Mouse (Mus musculus): ENCODE data around the gene Lctl. TPM values are rescaled to one million over a fixed set of nuclear protein-coding genes. Genes with fewer than 3 reads are reported as not detected.

Gene Lctl
- polyA plus RNA-seq, 1 experiment from 2014 or later, result 2.2 TPM

DNA sequence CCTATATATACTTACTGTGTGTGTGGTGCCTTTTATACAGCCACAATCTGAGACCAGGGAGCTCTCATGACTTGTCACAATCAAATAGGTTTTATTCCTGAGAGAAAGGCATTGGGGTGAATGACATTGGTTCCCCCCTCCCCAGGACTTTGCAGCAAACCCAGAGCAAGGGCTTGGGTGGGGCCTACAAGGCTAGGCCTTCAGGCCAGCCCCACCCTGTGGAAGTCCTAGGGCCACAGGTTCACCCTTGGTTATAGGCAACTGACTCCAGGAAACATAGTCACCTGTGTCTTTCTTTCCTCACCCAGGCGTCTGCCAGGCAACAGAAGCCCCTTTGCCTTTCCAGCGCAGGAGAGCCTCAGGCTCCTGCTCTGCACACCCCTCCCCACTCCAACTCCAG is 31.0 kb upstream of the Lctl start:
- ChIA-PET CTCF (interaction anchor here (1.0 to 1.8 kb wide), 3 partner anchors 14 to 170 kb away, joined by 3 to 5 read pairs (median 3); no protein-coding TSS in a partner anchor), POLR2A (interaction anchor here (1.0 kb wide), 1 partner anchor 127 kb away, joined by 4 read pairs; no protein-coding TSS in a partner anchor)
- no peak for ATAC-seq
- DNase-seq (ENCODE audit: low read depth, low spot score), result no peak
- in situ Hi-C loops (cut with MboI; ENCODE audit: low pct_unique_long_range_greater_than_20kb), result loop anchor here (5.0 kb wide), 2 partner anchors 64 to 129 kb away; partner anchors contain the start of gene Smad6
- TF ChIP-seq CTCF (IDR thresholded peaks at IDR 0.05), result no peak
- no peaks in the 10 kb centered on the region for H3K27me3 ChIP-seq

DNA sequence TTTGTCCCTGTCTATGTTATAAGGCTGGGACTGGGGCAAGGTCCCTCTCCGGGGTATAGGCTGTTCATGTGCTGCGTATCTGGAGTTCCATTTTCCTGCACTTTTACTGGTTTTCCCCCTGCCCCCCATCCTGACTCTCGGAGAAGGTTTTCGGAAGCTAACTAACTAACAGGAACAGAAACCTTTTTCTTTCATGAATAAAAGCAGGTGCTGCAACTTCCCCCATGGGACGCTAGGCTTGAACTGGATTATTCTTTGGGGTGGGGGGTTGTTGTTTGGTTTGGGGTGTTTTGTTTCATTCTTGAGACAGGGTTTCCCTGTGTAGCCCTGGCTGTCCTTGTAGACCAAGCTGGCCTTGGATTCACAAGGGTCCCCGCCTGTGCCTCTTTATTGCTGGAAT is 30.4 kb upstream of the Lctl start:
- in situ Hi-C loops (cut with MboI; ENCODE audit: low pct_unique_long_range_greater_than_20kb), result loop anchor here (5.0 kb wide), 2 partner anchors 64 to 129 kb away; partner anchors contain the start of gene Smad6
- POLR2A ChIA-PET, result interaction anchor here (1.0 to 1.2 kb wide), 3 partner anchors 61 to 128 kb away, joined by 3 to 4 read pairs (median 3); no protein-coding TSS in a partner anchor
- no peak for ATAC-seq
- no peak for TF ChIP-seq CTCF (IDR thresholded peaks at IDR 0.05)
- DNase-seq (ENCODE audit: low read depth, low spot score), result no peak
- no peaks in the 10 kb centered on the region for H3K27me3 ChIP-seq
- CTCF ChIA-PET, result interaction anchor here (0.8 to 1.8 kb wide), 11 partner anchors 14 to 177 kb away, joined by 3 to 44 read pairs (median 3); partner anchors contain the start of gene Smad6

DNA sequence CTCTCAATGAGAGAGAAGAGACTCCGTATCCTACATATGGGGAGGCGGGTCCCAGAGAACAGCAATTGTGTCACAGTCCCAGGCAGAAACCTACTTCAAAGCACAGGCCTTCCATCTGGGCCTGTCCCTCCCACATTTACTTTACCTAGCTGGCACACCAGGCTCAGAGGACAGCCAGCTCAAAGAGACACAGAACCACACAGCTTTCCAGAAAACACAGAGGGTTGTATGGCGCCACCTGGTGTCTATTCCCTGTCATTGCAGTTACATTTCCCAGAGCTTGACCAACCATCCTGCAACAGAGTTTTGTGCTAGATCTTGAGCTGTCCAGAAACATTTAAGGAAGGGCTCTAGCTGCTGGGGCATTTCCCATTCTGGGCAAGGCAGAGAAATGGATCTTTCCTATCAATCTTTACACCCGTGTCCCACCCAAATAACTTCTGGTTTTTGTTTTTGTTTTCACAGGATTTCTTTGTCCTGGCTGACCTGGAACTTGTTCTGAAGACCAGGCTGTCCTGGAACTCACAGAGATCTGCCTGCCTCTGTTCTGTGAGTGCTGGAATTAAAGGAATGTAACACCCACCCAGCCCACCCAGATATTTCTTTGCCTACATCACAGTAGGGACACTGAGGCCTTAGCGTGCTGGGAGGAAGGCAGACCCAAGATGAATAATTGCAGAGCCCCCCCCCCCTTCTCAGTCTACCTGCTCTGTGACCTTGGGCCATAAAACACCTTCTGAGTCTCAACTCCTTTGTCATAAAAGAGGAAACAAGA is 29.3 kb upstream of the Lctl start:
- ChIA-PET CTCF (interaction anchor here (0.7 to 1.8 kb wide), 18 partner anchors 10 to 178 kb away, joined by 3 to 44 read pairs (median 4); partner anchors contain the start of gene Smad6), POLR2A (interaction anchor here (1.0 to 1.2 kb wide), 2 partner anchors 63 to 65 kb away, joined by 3 read pairs; no protein-coding TSS in a partner anchor)
- no peak for TF ChIP-seq CTCF (IDR thresholded peaks at IDR 0.05)
- in situ Hi-C loops (cut with MboI; ENCODE audit: low pct_unique_long_range_greater_than_20kb), result loop anchor here (5.0 kb wide), 2 partner anchors 65 to 130 kb away; partner anchors contain the start of gene Smad6
- ATAC-seq (no peak), DNase-seq (ENCODE audit: low read depth, low spot score) (peak; percentile 39)
- no peaks in the 10 kb centered on the region for H3K27me3 ChIP-seq

DNA sequence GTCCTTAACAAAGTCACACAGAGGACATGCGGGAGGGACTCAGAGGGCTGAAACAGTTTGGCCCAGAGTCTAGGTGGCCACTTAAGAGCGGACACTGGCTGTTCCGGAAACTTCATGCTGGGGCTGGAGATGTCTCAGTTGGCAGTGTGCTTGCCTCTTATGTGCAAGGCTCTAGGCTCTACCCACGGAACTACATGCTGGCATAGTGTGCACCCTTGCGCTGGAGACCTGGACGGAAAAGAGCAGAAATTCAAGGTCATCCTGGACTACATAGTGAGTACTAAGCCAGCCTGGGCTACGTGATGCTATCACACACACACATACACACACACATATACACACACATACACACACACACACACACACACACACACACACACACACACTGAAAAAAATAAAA is 28.6 kb upstream of the Lctl start:
- no peak for TF ChIP-seq CTCF (IDR thresholded peaks at IDR 0.05)
- in situ Hi-C loops (cut with MboI; ENCODE audit: low pct_unique_long_range_greater_than_20kb), result loop anchor here (5.0 kb wide), 2 partner anchors 66 to 131 kb away; partner anchors contain the start of gene Smad6
- no peak for DNase-seq (ENCODE audit: low read depth, low spot score)
- ATAC-seq, result no peak
- CTCF ChIA-PET, result interaction anchor here (1.3 kb wide), 1 partner anchor 41 kb away, joined by 3 read pairs; no protein-coding TSS in a partner anchor
- POLR2A ChIA-PET, result no interaction called here
- H3K27me3 ChIP-seq, result no peaks in the 10 kb centered on the region

DNA sequence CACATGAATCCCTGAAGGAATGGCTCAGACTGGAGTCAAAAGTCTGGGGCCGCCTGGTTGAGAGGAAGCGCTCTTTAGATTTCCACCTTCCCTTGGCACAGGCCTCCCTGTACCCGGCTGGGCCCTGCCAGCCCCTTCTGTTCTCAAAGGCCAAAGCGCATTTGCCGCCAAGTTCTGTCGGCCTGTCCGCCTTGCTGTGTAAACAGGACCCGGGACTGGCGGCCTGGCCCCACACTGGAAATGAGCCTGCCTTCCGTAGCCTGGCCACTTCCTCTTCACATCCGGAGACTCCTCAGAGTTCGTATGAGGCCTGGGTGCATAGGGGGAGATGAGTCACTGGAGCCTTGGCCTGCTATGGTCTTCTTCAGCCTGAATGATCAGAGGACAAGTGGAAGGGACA is 27.9 kb upstream of the Lctl start:
- in situ Hi-C loops (cut with MboI; ENCODE audit: low pct_unique_long_range_greater_than_20kb), result loop anchor here (5.0 kb wide), 2 partner anchors 67 to 132 kb away; partner anchors contain the start of gene Smad6
- ATAC-seq (no peak), DNase-seq (ENCODE audit: low read depth, low spot score) (no peak)

DNA sequence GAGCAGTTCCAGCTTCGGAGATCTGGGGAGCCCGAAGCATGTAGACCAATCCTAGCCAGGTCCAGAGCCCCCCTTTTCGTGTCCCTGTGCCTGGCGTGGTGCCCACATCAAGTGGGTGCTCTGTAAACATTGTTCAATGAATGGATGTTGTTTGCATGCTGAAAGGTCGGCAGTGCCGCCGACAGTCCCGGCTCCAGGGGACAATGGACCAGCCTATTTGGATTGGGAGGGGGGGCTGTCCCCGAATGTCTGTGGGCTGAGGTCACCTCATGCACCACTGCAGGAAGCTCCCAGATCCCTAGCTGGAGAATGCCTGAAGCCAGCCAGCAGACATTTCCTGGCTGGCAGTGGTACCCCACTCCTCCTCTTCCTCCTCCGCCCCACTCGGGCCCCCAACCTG is 22.9 kb upstream of the Lctl start:
- no peak for DNase-seq (ENCODE audit: low read depth, low spot score)
- no peak for TF ChIP-seq CTCF (IDR thresholded peaks at IDR 0.05)
- ChIA-PET POLR2A (interaction anchor here (1.3 kb wide), 1 partner anchor 66 kb away, joined by 3 read pairs; no protein-coding TSS in a partner anchor), CTCF (interaction anchor here (1.9 to 2.2 kb wide), 2 partner anchors 71 to 178 kb away, joined by 6 to 7 read pairs; no protein-coding TSS in a partner anchor)
- peak; percentile 38 for ATAC-seq
- no peaks in the 10 kb centered on the region for H3K27me3 ChIP-seq
- in situ Hi-C loops (cut with MboI; ENCODE audit: low pct_unique_long_range_greater_than_20kb), result no loop called here

More for the DNA sequence above, 27.9 kb upstream of the Lctl start:
- no peaks in the 10 kb centered on the region for H3K27me3 ChIP-seq
- ChIA-PET CTCF (interaction anchor here (0.9 to 1.3 kb wide), 3 partner anchors 42 to 177 kb away, joined by 3 read pairs; no protein-coding TSS in a partner anchor), POLR2A (no interaction called here)
- TF ChIP-seq CTCF (IDR thresholded peaks at IDR 0.05), result no peak

DNA sequence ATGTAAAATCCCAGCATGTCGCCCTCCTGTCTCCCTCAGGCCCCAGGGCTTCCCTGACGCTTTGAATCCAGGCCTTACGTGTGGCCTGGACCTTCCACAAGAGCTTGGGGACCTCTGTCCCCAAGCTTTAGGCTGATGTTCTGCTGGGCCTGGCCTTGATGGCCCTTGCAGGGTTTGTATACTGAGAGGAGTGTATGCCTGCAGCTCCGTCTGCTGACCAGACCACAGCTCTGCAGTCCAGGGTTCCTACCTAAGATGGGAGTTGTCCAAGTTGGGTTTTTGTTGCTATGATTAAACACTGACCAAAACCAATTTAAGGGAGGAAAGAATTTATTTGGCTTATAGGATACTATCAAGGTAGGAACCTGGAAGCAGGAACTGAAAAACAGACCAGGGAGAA is 18.7 kb upstream of the Lctl start:
- CTCF ChIA-PET, result interaction anchor here (0.9 to 2.4 kb wide), 4 partner anchors 11 to 177 kb away, joined by 3 to 11 read pairs (median 6); no protein-coding TSS in a partner anchor
- DNase-seq (ENCODE audit: low read depth, low spot score) (no peak), ATAC-seq (no peak)
- POLR2A ChIA-PET, result no interaction called here
- in situ Hi-C loops (cut with MboI; ENCODE audit: low pct_unique_long_range_greater_than_20kb), result loop anchor here (5.0 kb wide), 1 partner anchor 181 kb away; no protein-coding TSS in a partner anchor
- no peaks in the 10 kb centered on the region for H3K27me3 ChIP-seq
- no peak for TF ChIP-seq CTCF (IDR thresholded peaks at IDR 0.05)

DNA sequence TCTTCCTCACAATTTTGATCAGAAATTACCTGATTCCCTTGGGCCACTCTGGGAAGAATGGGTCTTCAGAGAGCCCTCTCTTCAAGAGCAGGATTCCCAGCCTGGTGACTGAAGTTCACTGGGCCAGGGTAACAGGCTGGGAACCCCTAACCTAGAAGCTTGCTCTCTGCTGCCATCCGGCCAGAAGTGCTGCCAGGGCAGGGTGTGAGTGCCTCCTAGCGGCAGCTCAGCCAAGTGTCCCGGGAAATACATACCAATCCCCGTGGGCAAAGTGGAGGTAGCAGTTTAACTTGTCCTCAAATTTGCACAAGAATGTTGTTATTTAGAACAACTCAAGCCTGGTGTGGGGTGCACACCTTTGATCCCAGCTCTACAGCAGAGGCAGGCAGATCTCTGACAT is 16.5 kb upstream of the Lctl start:
- TF ChIP-seq CTCF (IDR thresholded peaks at IDR 0.05), result peak; percentile 98
- no peaks in the 10 kb centered on the region for H3K27me3 ChIP-seq
- POLR2A ChIA-PET, result no interaction called here
- CTCF ChIA-PET, result interaction anchor here (0.6 to 2.9 kb wide), 11 partner anchors 12 to 192 kb away, joined by 3 to 24 read pairs (median 6); no protein-coding TSS in a partner anchor
- ATAC-seq (peak; percentile 17), DNase-seq (ENCODE audit: low read depth, low spot score) (no peak)
- in situ Hi-C loops (cut with MboI; ENCODE audit: low pct_unique_long_range_greater_than_20kb), result no loop called here

DNA sequence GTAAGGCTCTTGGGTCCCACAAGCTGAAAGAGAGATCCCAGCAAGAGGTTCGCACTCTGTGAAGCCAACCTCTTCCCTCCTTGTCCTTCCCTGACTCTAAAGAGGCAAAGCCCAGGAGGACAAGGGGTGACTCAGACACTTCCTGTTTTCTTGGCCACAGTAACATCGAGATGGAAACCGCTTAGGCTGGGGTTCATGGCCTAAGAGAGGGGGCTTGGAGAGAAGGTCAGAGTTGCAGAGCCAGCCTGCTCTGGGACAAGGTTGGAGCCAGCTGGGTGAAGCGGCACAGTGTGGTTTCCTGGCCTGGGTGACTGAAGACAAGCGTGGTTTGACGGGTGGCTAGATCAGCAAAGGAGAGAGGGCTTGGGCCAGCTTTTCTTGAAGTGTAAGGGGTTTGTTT is 11.6 kb upstream of the Lctl start:
- ChIA-PET POLR2A (no interaction called here), CTCF (interaction anchor here (1.9 kb wide), 1 partner anchor 14 kb away, joined by 4 read pairs; no protein-coding TSS in a partner anchor)
- ATAC-seq (no peak), DNase-seq (ENCODE audit: low read depth, low spot score) (no peak)
- no peak for TF ChIP-seq CTCF (IDR thresholded peaks at IDR 0.05)
- H3K27me3 ChIP-seq, result no peaks in the 10 kb centered on the region
- in situ Hi-C loops (cut with MboI; ENCODE audit: low pct_unique_long_range_greater_than_20kb), result no loop called here

DNA sequence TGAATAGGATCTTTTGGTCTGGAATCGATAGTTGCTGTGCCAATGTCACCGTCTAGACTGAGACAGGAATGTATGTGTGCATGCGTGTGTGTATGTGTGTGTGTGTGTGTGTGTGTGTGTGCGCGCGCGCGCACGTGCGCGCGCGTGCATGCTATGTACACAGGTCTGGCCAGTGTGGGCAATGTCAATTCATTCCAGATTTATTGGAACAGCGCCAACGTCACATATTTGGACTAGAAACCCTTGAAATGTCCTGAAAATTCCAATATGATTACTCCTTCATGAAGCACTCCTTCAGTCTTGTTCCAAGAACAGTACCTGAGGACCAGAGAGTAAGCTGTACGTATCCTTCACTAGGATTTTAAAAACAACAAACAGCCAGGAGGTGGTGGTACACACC is 6.4 kb upstream of the Lctl start:
- in situ Hi-C loops (cut with MboI; ENCODE audit: low pct_unique_long_range_greater_than_20kb), result no loop called here
- POLR2A ChIA-PET, result no interaction called here
- H3K27me3 ChIP-seq, result no peaks in the 10 kb centered on the region
- ATAC-seq (no peak), DNase-seq (ENCODE audit: low read depth, low spot score) (no peak)
- no peak for TF ChIP-seq CTCF (IDR thresholded peaks at IDR 0.05)
- CTCF ChIA-PET, result no interaction called here
